Mouse (Mus musculus) MEL (cell line): Measurements from ENCODE around the gene Clca2.

Source experiments
- CTCF ChIP-seq, 3 experiments: IDR thresholded peaks in 2 of 3; conservative IDR thresholded peaks in 1 of 3; 2 replicates each; pipeline ENCODE4 v1.5.1; 2011 to 2012; ENCODE audit warnings: low read length in 3 of 3, low read depth in 2 of 3, mild to moderate bottlenecking in 2 of 3, improper control_type of control experiment in 1 of 3, inconsistent platforms in 1 of 3, mixed read lengths in 1 of 3, moderate library complexity in 1 of 3; ENCODE audit not compliant: control insufficient read depth in 1 of 3, insufficient read depth in 1 of 3, poor library complexity in 1 of 3, severe bottlenecking in 1 of 3
- E2F4 ChIP-seq: IDR thresholded peaks from 2 replicates; pipeline ENCODE4 v1.6.1; 2011; ENCODE audit warnings: low read depth, low read length, improper control_type of control experiment, borderline replicate concordance
- EP300 ChIP-seq, 2 experiments: IDR thresholded peaks; 2 replicates each; pipeline ENCODE4 v1.6.1; 2011; ENCODE audit warnings: improper control_type of control experiment in 2 of 2, low read length in 2 of 2, low read depth in 1 of 2, mild to moderate bottlenecking in 1 of 2
- POLR2A ChIP-seq, 2 experiments: IDR thresholded peaks; 2 replicates each; pipeline ENCODE4 v1.6.1; 2011 to 2012; ENCODE audit warnings: low read length in 2 of 2, mild to moderate bottlenecking in 2 of 2, control low read depth in 1 of 2, improper control_type of control experiment in 1 of 2, low read depth in 1 of 2, moderate library complexity in 1 of 2; ENCODE audit not compliant: control insufficient read depth in 1 of 2, insufficient read depth in 1 of 2, poor library complexity in 1 of 2

GRCm38 (mm10) chr3:145119425-145119824 is 20.2 kb upstream of the Clca2 start:
- no peak for TF ChIP-seq CTCF (IDR thresholded peaks at IDR 0.05 in 2 of 3, conservative IDR thresholded peaks at IDR 0.05 in 1 of 3; ENCODE audit: control insufficient read depth in 1 of 3, insufficient read depth in 1 of 3, low read depth in 2 of 3, low read length in 3 of 3, poor library complexity in 1 of 3, severe bottlenecking in 1 of 3)
- no peak for TF ChIP-seq POLR2A (IDR thresholded peaks at IDR 0.05; ENCODE audit: control insufficient read depth in 1 of 2, insufficient read depth in 1 of 2, low read depth in 1 of 2, low read length in 2 of 2, poor library complexity in 1 of 2)
- TF ChIP-seq E2F4: no peak
- TF ChIP-seq EP300 (IDR thresholded peaks at IDR 0.05; ENCODE audit: low read depth in 1 of 2, low read length in 2 of 2): no peak
